Comparison of ENCODE assay signal across 8 mouse cellular contexts in genomic region chr14:60377546-60377945, GRCm38 (mm10). TPM values are rescaled to one million over a fixed set of nuclear protein-coding genes. Genes with fewer than 3 reads are reported as not detected.
DNase-seq lines count a peak whose midpoint lies in the region; ATAC-seq lines count a peak whose summit lies in the region.

No protein-coding gene starts in this region.

- H3K4me3 ChIP-seq in heart, embryonic 11.5 days (ENCODE audit: low read depth, low read length): peak overlapping the region; percentile 62
- H3K4me3 ChIP-seq in hindbrain, embryonic 16.5 days (ENCODE audit: low read length): peak overlapping the region; percentile 95
- H3K4me3 ChIP-seq in liver, embryonic 12.5 days: no peak overlapping the region

- no peaks in the 10 kb centered on the region for H3K9me3 ChIP-seq in heart, embryonic 11.5 days (replicated peaks; ENCODE audit: control insufficient read depth, low read length)
- H3K9me3 ChIP-seq in hindbrain, embryonic 16.5 days (ENCODE audit: control insufficient read depth, low read length): no peaks in the 10 kb centered on the region
- H3K9me3 ChIP-seq in liver, embryonic 12.5 days (replicated peaks): no peaks in the 10 kb centered on the region

- peaks cover 44% of the 10 kb centered on the region for H3K27me3 ChIP-seq in heart, embryonic 11.5 days (ENCODE audit: control insufficient read depth, insufficient read depth, low read length)
- no peaks in the 10 kb centered on the region for H3K27me3 ChIP-seq in hindbrain, embryonic 16.5 days (replicated peaks; ENCODE audit: control insufficient read depth, insufficient read depth, low read length)
- H3K27me3 ChIP-seq in liver, embryonic 12.5 days (replicated peaks): peaks cover 56% of the 10 kb centered on the region

- no peak overlapping the region for H3K9ac ChIP-seq in heart, embryonic 11.5 days (ENCODE audit: low read depth, low read length)
- H3K9ac ChIP-seq in hindbrain, embryonic 16.5 days (ENCODE audit: low read depth, low read length): peak overlapping the region; percentile 99
- H3K9ac ChIP-seq in liver, embryonic 12.5 days: no peak overlapping the region

- ATAC-seq in heart, embryonic 11.5 days (replicated peaks; ENCODE audit: insufficient number of reproducible peaks, low FRiP score, low TSS enrichment): no peak
- ATAC-seq in hindbrain, embryonic 16.5 days: peak; percentile 62
- ATAC-seq in liver, embryonic 12.5 days: no peak
- no peak for ATAC-seq in megakaryocyte progenitor cell, adult 5-6 weeks (replicated peaks; ENCODE audit: poor library complexity)

- 27% methylated on average over 10 of the region's 10 CpGs for WGBS in heart, embryonic 11.5 days (ENCODE audit: insufficient replicate concordance)
- WGBS in hindbrain, embryonic 16.5 days: 9% methylated on average over 10 of the region's 10 CpGs
- 39% methylated on average over 10 of the region's 10 CpGs for WGBS in liver, embryonic 12.5 days (ENCODE audit: insufficient replicate concordance)

- no peak overlapping the region for H3K27ac ChIP-seq in heart, embryonic 11.5 days (ENCODE audit: low read depth, low read length)
- peak overlapping the region; percentile 99 for H3K27ac ChIP-seq in hindbrain, embryonic 16.5 days (ENCODE audit: low read depth, low read length)
- no peak overlapping the region for H3K27ac ChIP-seq in liver, embryonic 12.5 days

- DNase-seq in heart, adult 18-20 months: no peak
- peak; percentile 91 to 92 for DNase-seq in cerebellum, postnatal 14 days
- peak; percentile 37 for DNase-seq in right cerebral cortex, postnatal 14 days
- no peak for DNase-seq in urinary bladder, postnatal 25 days (ENCODE audit: low spot score)

- no peaks in the 10 kb centered on the region for H3K36me3 ChIP-seq in heart, embryonic 11.5 days (ENCODE audit: control insufficient read depth, insufficient read depth, low read length)
- H3K36me3 ChIP-seq in hindbrain, embryonic 16.5 days (ENCODE audit: control insufficient read depth, insufficient read depth, low read length): no peaks in the 10 kb centered on the region
- no peaks in the 10 kb centered on the region for H3K36me3 ChIP-seq in liver, embryonic 12.5 days

- peaks cover 6% of the 10 kb centered on the region; the same call in 1 of the 2 replicates for H3K4me1 ChIP-seq in heart, embryonic 11.5 days (ENCODE audit: control insufficient read depth, insufficient read depth, low read length)
- peaks cover 27% of the 10 kb centered on the region for H3K4me1 ChIP-seq in hindbrain, embryonic 16.5 days (ENCODE audit: control insufficient read depth, insufficient read depth, low read depth, low read length)
- no peaks in the 10 kb centered on the region for H3K4me1 ChIP-seq in liver, embryonic 12.5 days

- H3K4me2 ChIP-seq in heart, embryonic 11.5 days: peak overlapping the region; percentile 95
- H3K4me2 ChIP-seq in hindbrain, embryonic 16.5 days (ENCODE audit: low read length): peak overlapping the region; percentile 92
- peak overlapping the region; percentile 65 for H3K4me2 ChIP-seq in liver, embryonic 12.5 days

RNA-seq across cellular contexts. Expression of gene Amer2, which starts 4.5 kb away (rescaled TPM):
- 0.50 and 0.54 TPM in 2 replicates for polyA plus RNA-seq in heart, embryonic 11.5 days (2014; fragmentation: Nextera tagmentation; extraction: Ambion mirVana)
- total RNA-seq in heart, adult 18-20 months (2021): not detected
- 19.3 and 21.2 TPM in 2 replicates for polyA plus RNA-seq in hindbrain, embryonic 16.5 days (2015; fragmentation: Nextera tagmentation; extraction: Ambion mirVana)
- polyA plus RNA-seq in liver, embryonic 12.5 days (2016; fragmentation: Nextera tagmentation; extraction: Ambion mirVana): 0.49 and 0.50 TPM in 2 replicates
- 0.37 and 0.49 TPM in 2 replicates for total RNA-seq in megakaryocyte progenitor cell, adult 5-6 weeks (2015)
- under 0.01 and 0.17 TPM in 2 replicates for total RNA-seq in megakaryocyte progenitor cell, adult 5-6 weeks (2017)

Comparison
In these comparisons a context has a peak if more than half of its experiments do, and no peak if none do; other contexts are left out.
1. DNase-seq: peak in cerebellum, postnatal 14 days (2 of 2) and right cerebral cortex, postnatal 14 days (single experiment); none in heart, adult 18-20 months (0 of 2) and urinary bladder, postnatal 25 days (single experiment).
2. RNA of gene Amer2, which starts 4.5 kb away (polyA plus RNA-seq): 19.3 to 21.2 TPM in hindbrain, embryonic 16.5 days; 0.50 to 0.54 TPM in heart, embryonic 11.5 days and 0.49 to 0.50 TPM in liver, embryonic 12.5 days; every median in the first group is over 10 times any median in the second.
3. Peak in every context shown above with its lines, with median percentiles within 50 percentile points of each other: H3K4me2 ChIP-seq.